Mouse (Mus musculus) olfactory bulb, adult 2 months (tissue): Measurements from ENCODE around the gene Zfp385b. TPM values are rescaled to one million over a fixed set of nuclear protein-coding genes. Genes with fewer than 3 reads are reported as not detected.
A peak's percentile ranks its signal among the peaks of the same experiment; 100 is the strongest.
"Not testable (repeated sequence)": the region's sequence is repeated elsewhere in the genome, so short reads cannot be mapped to it uniquely, and the experiment has no call there.

Source experiments
- H3K27ac ChIP-seq: fragments of 200-500 bp; 2 replicates; pipeline ENCODE4 v1.5.1; 2012; ENCODE audit warnings: low read depth, low read length; ENCODE audit not compliant: insufficient read depth
- H3K4me1 ChIP-seq: fragments of 200-500 bp; 2 replicates; pipeline ENCODE4 v1.6.1; 2012; ENCODE audit warnings: low read length; ENCODE audit not compliant: control insufficient read depth, insufficient read depth
- H3K4me3 ChIP-seq: fragments of 200-500 bp; 2 replicates; pipeline ENCODE4 v1.5.1; 2012; ENCODE audit warnings: mild to moderate bottlenecking, low read depth, low read length, moderate library complexity; ENCODE audit not compliant: insufficient read depth
- CTCF ChIP-seq: fragments of 200-500 bp; IDR thresholded peaks from 2 replicates; pipeline ENCODE4 v1.5.1; 2012; ENCODE audit warnings: low read depth, mild to moderate bottlenecking, low read length, moderate library complexity; ENCODE audit not compliant: insufficient read depth
- POLR2A ChIP-seq: fragments of 200-500 bp; IDR thresholded peaks from 2 replicates; pipeline ENCODE4 v1.6.1; 2012; ENCODE audit warnings: mild to moderate bottlenecking, low read depth, low read length, moderate library complexity; ENCODE audit not compliant: insufficient read depth
- WGBS: fragments of 180-500 bp; shearing (Covaris S2); methylation state at CpG from one replicate; pipeline ENCODE4 v1.1.7; 2018; 5-methylcytosine and 5-hydroxymethylcytosine counted together
- polyA plus RNA-seq: library from polyadenylated mRNA; stranded (reverse); fragments of >200 nt; gene quantifications from 2 replicates; pipeline ENCODE4 v1.2.4, GENCODE M21; 2012; ENCODE audit warnings: low replicate concordance; ENCODE audit not compliant: missing spikeins, insufficient read depth, insufficient read length

Zfp385b gene
- polyA plus RNA-seq, 1 experiment: not detected

DNA sequence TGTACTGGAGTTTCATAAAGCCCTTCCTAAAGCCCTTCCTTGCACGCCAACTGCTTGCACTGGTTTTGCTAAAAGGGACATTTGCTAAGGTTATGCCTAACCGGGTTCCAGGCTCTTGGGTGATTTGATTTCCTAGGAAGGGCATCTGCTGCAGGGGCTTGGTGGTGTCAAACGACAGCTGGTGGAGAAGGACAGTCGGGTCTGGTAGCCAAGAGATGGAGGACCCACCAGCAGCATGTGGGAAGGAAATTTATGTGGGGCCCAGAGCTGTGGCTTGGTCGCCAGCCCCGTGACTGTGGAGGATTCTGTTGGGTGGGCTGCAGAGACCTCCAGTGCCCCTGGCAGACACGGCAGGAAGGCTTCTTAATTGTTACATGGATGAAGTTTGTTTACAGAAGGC is 348.7 kb downstream of the Zfp385b start:
- 85% methylated on average over 7 of the region's 7 CpGs for WGBS
- TF ChIP-seq CTCF (no peak), POLR2A (no peak)
- no peak overlapping the region for H3K27ac ChIP-seq
- no peak overlapping the region for H3K4me3 ChIP-seq
- H3K4me1 ChIP-seq: peaks cover 22% of the 10 kb centered on the region

DNA sequence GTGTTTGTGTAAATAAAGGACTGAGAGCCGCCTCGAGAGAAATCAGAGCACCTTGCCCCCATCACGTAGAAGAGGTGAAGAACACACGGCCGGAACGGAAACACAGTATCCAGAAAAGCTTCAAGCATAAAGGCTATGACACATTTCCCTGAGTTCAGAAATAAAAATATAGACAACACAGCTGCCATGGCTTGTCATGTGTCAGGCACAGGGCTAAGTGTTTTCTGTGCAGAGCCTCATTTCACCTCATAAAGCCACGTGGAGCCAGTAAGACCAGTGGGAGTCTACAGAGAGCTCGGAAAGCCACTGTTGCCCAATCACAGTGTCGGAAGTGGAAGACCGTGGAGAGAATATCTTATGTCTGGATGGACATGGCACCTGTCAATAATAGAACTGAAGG is 358.0 kb downstream of the Zfp385b start:
- H3K4me3 ChIP-seq: no peak overlapping the region
- peaks cover 16% of the 10 kb centered on the region; the same call in 1 of the 2 replicates for H3K4me1 ChIP-seq
- 0 out of 2 replicates have a peak overlapping the region, but pooled peaks have one; percentile 26 for H3K27ac ChIP-seq
- TF ChIP-seq CTCF: no peak
- no peak for TF ChIP-seq POLR2A
- 85% methylated on average over 10 of the region's 10 CpGs for WGBS

DNA sequence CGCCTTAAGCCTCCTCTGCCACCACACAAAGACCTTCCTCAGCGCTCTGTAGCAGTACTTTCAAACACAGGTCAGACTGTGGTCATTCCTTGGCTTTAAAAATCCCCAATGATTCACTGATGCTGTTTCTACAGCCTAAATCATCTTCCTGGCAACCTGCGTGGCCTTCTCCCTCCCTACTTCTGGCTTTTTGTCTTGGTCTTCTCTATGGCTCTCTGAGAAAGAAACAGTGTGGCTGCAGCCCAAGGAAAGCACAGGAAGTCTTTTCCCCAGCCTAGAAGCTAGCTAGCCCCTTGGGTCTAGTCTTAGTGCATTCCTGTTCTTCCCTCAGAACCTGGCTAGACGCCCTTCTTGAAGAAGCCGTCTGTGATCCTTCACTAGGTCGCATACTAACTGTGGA is 359.4 kb downstream of the Zfp385b start:
- no peak for TF ChIP-seq POLR2A
- TF ChIP-seq CTCF: no peak
- 74% methylated on average over 6 of the region's 6 CpGs for WGBS
- Histone ChIP-seq H3K4me3 (no peak overlapping the region), H3K27ac (peak overlapping the region; percentile 53), H3K4me1 (peaks cover 10% of the 10 kb centered on the region; the same call in 1 of the 2 replicates)

DNA sequence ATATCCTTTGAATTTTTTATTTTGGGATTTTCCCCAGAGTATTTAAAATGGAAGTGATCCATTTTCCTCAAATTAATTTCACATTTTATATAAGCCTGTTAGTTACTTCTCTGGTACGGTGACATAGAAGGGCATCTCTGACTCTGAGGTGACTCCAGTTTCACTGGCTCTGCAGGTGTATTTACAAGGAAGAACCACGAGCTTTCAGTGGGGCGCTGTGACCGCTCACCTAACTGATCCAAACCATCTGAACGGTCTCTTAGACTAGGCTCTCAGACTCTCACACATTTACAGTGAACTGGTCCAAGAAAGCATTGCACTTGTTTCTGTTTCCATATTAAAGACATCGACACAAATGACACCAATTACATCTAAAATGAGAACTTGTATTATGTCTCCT is 361.0 kb downstream of the Zfp385b start:
- H3K4me1 ChIP-seq: peaks cover 16% of the 10 kb centered on the region
- whole genome bisulfite sequencing: 84% methylated on average over 6 of the region's 6 CpGs
- no peak for TF ChIP-seq POLR2A
- no peak for TF ChIP-seq CTCF
- no peak overlapping the region for H3K4me3 ChIP-seq
- no peak overlapping the region for H3K27ac ChIP-seq

DNA sequence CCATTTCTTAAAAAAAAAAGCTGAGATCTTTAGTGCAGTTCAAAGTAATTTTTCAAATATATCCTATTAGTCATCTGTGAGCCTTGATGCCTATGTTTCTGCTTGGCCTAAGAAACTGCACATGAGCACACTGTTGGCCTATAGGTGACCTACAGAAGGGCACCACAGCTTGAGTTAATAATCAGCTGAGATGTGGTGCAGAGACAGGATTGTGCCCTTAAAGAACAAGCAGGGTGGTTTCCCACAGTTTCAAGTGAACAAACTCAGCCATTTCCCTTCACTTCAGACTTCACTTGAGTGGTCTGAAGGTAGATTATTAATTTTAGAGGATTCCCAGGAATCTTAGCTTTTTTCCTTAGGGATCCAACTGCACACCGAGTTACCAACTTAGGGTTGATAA is 362.3 kb downstream of the Zfp385b start:
- H3K4me1 ChIP-seq: peaks cover 14% of the 10 kb centered on the region
- 71% methylated on average over 1 of the region's 1 CpGs for WGBS
- TF ChIP-seq POLR2A (no peak), CTCF (no peak)
- no peak overlapping the region for H3K4me3 ChIP-seq
- peak overlapping the region; percentile 58; the same call in 1 of the 2 replicates for H3K27ac ChIP-seq

DNA sequence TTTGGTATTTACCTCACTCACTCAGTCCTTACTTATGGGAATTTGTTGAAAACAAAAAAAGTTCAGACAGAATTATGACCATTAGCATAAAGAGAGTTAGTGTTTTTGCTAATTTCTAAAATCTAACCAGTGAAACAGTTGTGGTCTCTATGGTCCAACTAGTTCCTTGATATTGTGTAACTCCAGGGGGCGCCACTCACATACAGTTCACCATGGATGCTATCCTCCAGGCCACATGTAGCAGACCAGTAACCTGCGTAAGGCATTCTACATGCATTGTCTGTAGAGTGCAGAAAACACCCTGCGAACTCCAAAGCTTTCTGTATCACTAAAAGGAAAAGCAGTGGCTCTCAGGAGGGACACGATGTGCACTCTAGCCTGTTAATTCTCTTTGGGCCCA is 362.8 kb downstream of the Zfp385b start:
- H3K4me3 ChIP-seq: no peak overlapping the region

DNA sequence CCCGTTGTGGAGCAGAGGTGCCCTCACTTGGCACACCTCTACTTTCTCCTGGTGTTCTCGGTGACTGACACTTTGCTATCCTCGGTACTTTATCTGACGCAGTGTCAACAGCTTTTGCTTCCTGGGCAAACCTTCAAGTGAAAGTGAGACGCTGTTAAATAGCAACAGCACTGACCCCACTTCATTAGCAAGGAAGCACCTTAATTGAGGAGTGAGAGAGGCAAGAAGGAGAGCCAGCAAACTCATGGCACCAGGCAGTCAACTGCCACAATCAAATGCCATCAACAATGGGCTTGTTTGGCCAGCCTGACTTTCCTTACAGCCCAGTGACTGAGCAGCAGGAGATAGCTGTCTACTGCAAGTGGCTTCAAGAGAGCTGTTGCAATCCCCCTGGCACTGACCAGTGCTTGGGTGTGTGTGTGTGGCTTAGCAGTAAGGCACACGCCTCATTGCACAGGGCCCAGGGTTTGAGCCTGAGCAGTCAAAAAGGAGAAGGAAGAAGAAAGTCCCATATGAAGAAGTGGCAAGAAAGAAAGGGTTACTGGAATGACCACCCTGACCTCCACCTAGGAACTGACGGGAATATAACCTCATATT is 365.0 kb downstream of the Zfp385b start:
- H3K4me3 ChIP-seq: no peak overlapping the region
- H3K27ac ChIP-seq: peak overlapping the region; percentile 84
- no peak for TF ChIP-seq CTCF
- TF ChIP-seq POLR2A: no peak
- H3K4me1 ChIP-seq: peaks cover 14% of the 10 kb centered on the region
- WGBS: 71% methylated on average over 7 of the region's 7 CpGs

More for the DNA sequence above, 362.8 kb downstream of the Zfp385b start:
- WGBS: 51% methylated on average over 4 of the region's 4 CpGs
- Histone ChIP-seq H3K27ac (no peak overlapping the region), H3K4me1 (peaks cover 14% of the 10 kb centered on the region)
- TF ChIP-seq CTCF (no peak), POLR2A (no peak)

DNA sequence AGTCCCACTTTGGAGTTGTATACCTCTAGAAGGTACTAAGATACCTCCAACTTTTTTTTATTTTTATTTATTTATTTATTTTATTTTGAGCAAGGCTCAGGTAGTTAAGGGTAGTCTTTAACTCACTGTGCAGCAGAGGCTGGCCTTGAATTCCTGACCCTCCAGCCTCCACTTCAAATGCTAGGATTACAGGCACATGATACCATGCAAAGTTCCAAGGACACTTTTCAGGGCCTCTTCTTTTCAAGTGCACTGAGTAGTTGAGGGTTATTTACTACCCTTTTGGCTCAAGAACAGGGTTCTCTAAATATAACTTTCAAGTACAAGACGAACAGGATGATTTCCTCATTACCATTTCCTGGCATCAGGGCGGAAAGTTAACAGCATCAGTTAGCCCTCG is 365.7 kb downstream of the Zfp385b start:
- Histone ChIP-seq H3K4me1 (peaks cover 16% of the 10 kb centered on the region), H3K4me3 (no peak overlapping the region), H3K27ac (peak overlapping the region; percentile 84)
- WGBS: 45% methylated on average over 3 of the region's 3 CpGs
- TF ChIP-seq POLR2A: no peak
- no peak for TF ChIP-seq CTCF

DNA sequence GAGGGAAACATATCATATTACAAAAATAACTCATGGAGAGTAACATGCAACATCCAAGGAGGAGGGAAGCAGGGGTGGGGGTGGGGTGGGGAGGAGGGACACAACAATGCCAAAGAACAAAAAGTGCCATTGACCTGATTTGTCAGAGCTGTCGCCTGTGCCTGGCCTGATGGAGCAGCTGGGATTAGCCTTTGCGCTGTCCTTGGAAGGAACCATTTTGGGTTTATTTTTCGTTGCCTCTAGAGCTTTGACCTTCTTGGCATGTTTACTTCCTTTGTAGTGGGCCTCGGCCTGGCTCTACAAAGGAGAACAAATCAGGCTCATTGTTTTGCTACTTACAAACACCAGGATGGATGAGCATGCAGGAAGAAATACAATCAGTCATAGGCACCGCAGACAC is 369.4 kb downstream of the Zfp385b start:
- H3K4me1 ChIP-seq: peaks cover 20% of the 10 kb centered on the region
- H3K4me3 ChIP-seq: not testable (repeated sequence)
- 63% methylated on average over 5 of the region's 5 CpGs for WGBS

More for the DNA sequence above, 369.4 kb downstream of the Zfp385b start:
- peak overlapping the region; percentile 34; the same call in 1 of the 2 replicates for H3K27ac ChIP-seq
